Mouse (Mus musculus) ES-Bruce4 (cell line): ENCODE measurements around the gene Mus81. TPM values are rescaled to one million over a fixed set of nuclear protein-coding genes. Genes with fewer than 3 reads are reported as not detected.
A peak's percentile ranks its signal among the peaks of the same experiment; 100 is the strongest.

Experiments
- H3K27ac ChIP-seq: 2 replicates; pipeline ENCODE4 v1.5.1; 2012; ENCODE audit warnings: low read length, inconsistent platforms; ENCODE audit not compliant: insufficient read depth
- H3K27me3 ChIP-seq: 2 replicates; pipeline ENCODE4 v1.6.1; 2012; ENCODE audit warnings: mild to moderate bottlenecking, low read length, inconsistent platforms; ENCODE audit not compliant: control insufficient read depth, poor library complexity, insufficient read depth, severe bottlenecking
- H3K36me3 ChIP-seq: 2 replicates; pipeline ENCODE4 v1.6.1; 2012; ENCODE audit warnings: inconsistent platforms, mild to moderate bottlenecking, low read length, moderate library complexity; ENCODE audit not compliant: control insufficient read depth, poor library complexity, insufficient read depth, severe bottlenecking
- H3K4me1 ChIP-seq: one replicate; pipeline ENCODE4 v1.8.1; 2011; ENCODE audit warnings: low read length; ENCODE audit not compliant: control insufficient read depth, insufficient read depth
- H3K4me3 ChIP-seq: 2 replicates; pipeline ENCODE4 v1.5.1; 2011; ENCODE audit warnings: low read depth, mild to moderate bottlenecking, low read length
- H3K9ac ChIP-seq: 2 replicates; pipeline ENCODE4 v1.6.1; 2012; ENCODE audit warnings: low read depth, mild to moderate bottlenecking, inconsistent platforms; ENCODE audit not compliant: poor library complexity, severe bottlenecking
- H3K9me3 ChIP-seq: replicated peaks from 2 replicates; pipeline ENCODE4 v1.6.1; 2012; ENCODE audit warnings: mild to moderate bottlenecking, low read length, inconsistent platforms; ENCODE audit not compliant: control insufficient read depth, poor library complexity, insufficient read depth, severe bottlenecking
- CTCF ChIP-seq: IDR thresholded peaks from one replicate; pipeline ENCODE4 v1.8.1; 2011; ENCODE audit warnings: low read depth, low read length
- EP300 ChIP-seq: IDR thresholded peaks from 2 replicates; pipeline ENCODE4 v1.6.1; 2011; ENCODE audit warnings: low read depth, low read length; ENCODE audit not compliant: insufficient read depth
- POLR2A ChIP-seq: IDR thresholded peaks from one replicate; pipeline ENCODE4 v1.8.1; 2011; ENCODE audit warnings: low read length; ENCODE audit not compliant: insufficient read depth
- polyA plus RNA-seq: library from polyadenylated mRNA; stranded (reverse); fragments of >200 nt; gene quantifications from 2 replicates; pipeline ENCODE4 v1.2.4, GENCODE M21; 2011; ENCODE audit warnings: low read depth; ENCODE audit not compliant: missing spikeins, insufficient read depth, insufficient read length

Mus81 gene
- polyA plus RNA-seq, 1 experiment, result 14.4 TPM

- H3K27ac ChIP-seq, result no peak overlapping the region
- H3K9me3 ChIP-seq, result no peaks in the 10 kb centered on the region
- H3K4me3 ChIP-seq, result no peak overlapping the region
- H3K9ac ChIP-seq, result no peak overlapping the region
- H3K4me1 ChIP-seq, result no peaks in the 10 kb centered on the region
- H3K27me3 ChIP-seq, result no peaks in the 10 kb centered on the region
- peaks cover 3% of the 10 kb centered on the region; the same call in 1 of the 2 replicates for H3K36me3 ChIP-seq
- TF ChIP-seq EP300 (no peak), CTCF (no peak), POLR2A (no peak)
Observed at GRCm38 (mm10) chr19:5466916-5467500, 21.2 kb downstream of the Mus81 start.

GRCm38 (mm10) chr19:5465037-5465436, 23.2 kb downstream of the Mus81 start:
- peaks cover 3% of the 10 kb centered on the region; the same call in 1 of the 2 replicates for H3K36me3 ChIP-seq
- no peaks in the 10 kb centered on the region for H3K9me3 ChIP-seq
- no peak overlapping the region for H3K9ac ChIP-seq
- H3K4me3 ChIP-seq, result no peak overlapping the region
- TF ChIP-seq POLR2A, result no peak
- TF ChIP-seq CTCF, result no peak
- no peak for TF ChIP-seq EP300
- no peak overlapping the region for H3K27ac ChIP-seq
- H3K4me1 ChIP-seq, result no peaks in the 10 kb centered on the region
- no peaks in the 10 kb centered on the region for H3K27me3 ChIP-seq

DNA sequence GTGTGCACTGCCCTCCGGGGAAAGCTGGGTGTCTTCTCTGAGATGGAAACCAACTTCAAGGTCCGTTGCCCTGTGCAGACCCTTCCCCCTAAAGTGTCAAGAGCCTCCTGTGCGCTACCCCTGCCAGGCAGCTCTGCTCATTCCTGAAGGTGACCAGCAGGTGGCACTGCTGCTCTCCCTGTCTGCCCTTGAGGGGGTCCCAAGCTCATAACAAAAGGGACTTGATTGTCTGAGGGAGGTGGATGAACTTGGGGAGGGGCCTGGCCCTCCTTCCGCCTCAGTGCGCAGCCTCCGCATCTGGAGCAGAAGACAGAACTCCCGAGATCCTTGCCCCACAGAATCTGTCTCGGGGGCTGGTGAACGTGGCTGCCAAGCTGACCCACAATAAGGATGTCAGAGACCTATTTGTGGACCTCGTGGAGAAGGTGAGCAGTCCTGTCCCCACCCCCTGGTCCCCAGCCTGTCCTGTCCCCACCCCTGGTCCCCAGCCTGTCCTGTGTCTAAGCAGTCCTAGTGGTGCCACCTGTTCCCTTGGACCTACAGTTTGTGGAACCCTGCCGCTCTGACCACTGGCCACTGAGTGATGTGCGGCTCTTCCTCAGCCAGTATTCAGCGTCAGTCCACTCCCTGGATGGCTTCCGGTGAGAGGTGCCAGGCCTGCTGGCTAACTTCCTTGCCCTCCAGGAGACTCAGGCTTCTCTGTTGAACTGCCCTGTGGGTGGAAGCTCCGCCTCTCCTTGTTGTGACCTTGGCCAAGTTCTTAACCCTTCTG, 24.2 kb downstream of the Mus81 start:
- Histone ChIP-seq H3K27ac (no peak overlapping the region), H3K4me1 (no peaks in the 10 kb centered on the region), H3K27me3 (no peaks in the 10 kb centered on the region), H3K9me3 (no peaks in the 10 kb centered on the region), H3K4me3 (peak overlapping the region; percentile 40), H3K9ac (no peak overlapping the region), H3K36me3 (peaks cover 3% of the 10 kb centered on the region; the same call in 1 of the 2 replicates)
- TF ChIP-seq POLR2A (no peak), CTCF (peak; percentile 97)

- Histone ChIP-seq H3K4me1 (no peaks in the 10 kb centered on the region), H3K4me3 (no peak overlapping the region), H3K27me3 (no peaks in the 10 kb centered on the region), H3K27ac (no peak overlapping the region), H3K9me3 (no peaks in the 10 kb centered on the region), H3K36me3 (peaks cover 3% of the 10 kb centered on the region; the same call in 1 of the 2 replicates), H3K9ac (no peak overlapping the region)
- TF ChIP-seq CTCF (no peak), POLR2A (no peak), EP300 (no peak)
Observed at GRCm38 (mm10) chr19:5463212-5463611, 25.0 kb downstream of the Mus81 start.

DNA sequence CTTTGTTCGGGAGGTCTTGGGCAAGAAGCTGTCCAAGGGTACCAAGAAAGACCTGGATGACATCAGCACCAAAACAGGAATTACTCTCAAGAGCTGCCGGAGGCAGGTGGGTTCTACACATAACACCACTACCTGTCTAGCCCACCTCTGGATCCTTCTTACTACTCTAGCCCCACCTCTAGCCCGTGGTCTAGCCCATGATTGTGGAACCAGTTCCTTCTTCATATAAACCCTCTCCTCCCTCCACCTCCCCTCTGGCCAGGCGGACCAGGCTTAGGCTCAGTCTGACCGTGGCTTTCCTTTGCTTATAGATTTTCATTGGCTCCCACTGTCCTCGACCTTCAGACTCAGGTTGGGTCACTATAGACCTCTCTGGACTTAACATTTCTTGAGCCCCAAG, 26.8 kb downstream of the Mus81 start:
- Histone ChIP-seq H3K27me3 (no peaks in the 10 kb centered on the region), H3K4me3 (no peak overlapping the region), H3K36me3 (peaks cover 3% of the 10 kb centered on the region; the same call in 1 of the 2 replicates), H3K4me1 (no peaks in the 10 kb centered on the region), H3K9ac (no peak overlapping the region), H3K27ac (no peak overlapping the region), H3K9me3 (no peaks in the 10 kb centered on the region)
- TF ChIP-seq CTCF (no peak), EP300 (no peak), POLR2A (no peak)

DNA sequence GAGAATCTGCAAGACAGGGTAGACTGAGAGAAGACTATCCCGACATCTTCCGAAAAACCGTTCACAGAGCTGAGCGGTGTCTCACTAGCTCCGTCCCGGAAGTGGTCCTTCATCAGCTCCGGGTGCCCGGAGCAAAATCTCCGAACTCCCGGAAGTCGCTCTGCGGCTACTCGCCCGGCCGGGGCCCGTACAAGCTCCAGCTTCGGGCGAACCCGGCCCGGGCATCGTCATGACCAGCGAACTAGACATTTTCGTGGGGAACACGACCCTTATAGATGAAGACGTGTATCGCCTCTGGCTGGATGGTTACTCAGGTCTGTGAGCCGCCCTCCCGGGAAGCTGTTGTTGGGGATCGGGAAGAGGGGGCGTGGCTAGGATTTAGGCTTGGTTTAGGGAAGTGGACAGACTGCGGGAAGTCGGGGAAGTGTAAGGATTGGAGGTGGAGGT, 27.7 kb downstream of the Mus81 start, which contains the start of gene Fibp:
TSS of gene Fibp (plus strand) at position 151 of the 447 bp plus-strand sequence.
- no peaks in the 10 kb centered on the region for H3K4me1 ChIP-seq
- peak within 1 kb of the TSS; percentile 80 for H3K9ac ChIP-seq
- no peaks in the 10 kb centered on the region for H3K27me3 ChIP-seq

More for the DNA sequence above, 27.7 kb downstream of the Mus81 start, which contains the start of gene Fibp:
- no peaks in the 10 kb centered on the region; the same call in 1 of the 2 replicates for H3K36me3 ChIP-seq
- no peaks in the 10 kb centered on the region for H3K9me3 ChIP-seq
- H3K4me3 ChIP-seq, result peak within 1 kb of the TSS; percentile 98
- H3K27ac ChIP-seq, result no peak within 1 kb of the TSS
- TF ChIP-seq CTCF (no peak), POLR2A (peak; percentile 69)
